Mouse (Mus musculus): ENCODE measurements at regions not wholly inside any gene's neighbourhood (a gene's known extent, or its start where the extent isn't known, plus 50 kb on each side); places are given as distances from the start of the nearest gene placed in this dataset.

DNA sequence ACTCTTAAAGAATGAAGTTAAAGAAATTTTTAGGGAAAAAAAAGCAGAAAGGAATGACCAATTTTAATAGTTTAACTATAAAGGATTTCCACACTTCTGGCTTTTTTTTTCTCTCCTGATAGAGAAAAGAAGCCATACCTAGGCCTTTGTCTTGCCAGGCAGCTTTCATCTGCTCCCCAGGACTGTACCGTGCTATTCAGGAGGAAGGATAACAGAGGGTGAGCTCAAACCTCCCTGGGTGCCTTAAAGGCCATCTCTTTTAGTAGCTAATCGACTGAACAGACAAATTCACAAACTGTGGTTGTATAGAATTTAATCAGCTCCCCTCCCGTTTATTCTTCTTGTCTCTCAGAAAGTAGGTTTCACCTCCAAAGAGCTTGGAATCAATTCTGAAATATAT is 76.1 kb downstream of the Csl start:
- no peak for ATAC-seq (ENCODE audit: borderline replicate concordance, extremely low read depth, low FRiP score, low TSS enrichment)
- no peak overlapping the region for H3K27ac ChIP-seq
- peaks cover 5% of the 10 kb centered on the region; the same call in 1 of the 2 replicates for H3K4me1 ChIP-seq
- no peaks in the 10 kb centered on the region for H3K9me3 ChIP-seq
- H3K27me3 ChIP-seq = no peaks in the 10 kb centered on the region
- no peaks in the 10 kb centered on the region for H3K36me3 ChIP-seq
- H3K9ac ChIP-seq = no peak overlapping the region
- no peak overlapping the region for H3K4me2 ChIP-seq
- WGBS = 52% methylated on average over 3 of the region's 3 CpGs
- H3K4me3 ChIP-seq = no peak overlapping the region

DNA sequence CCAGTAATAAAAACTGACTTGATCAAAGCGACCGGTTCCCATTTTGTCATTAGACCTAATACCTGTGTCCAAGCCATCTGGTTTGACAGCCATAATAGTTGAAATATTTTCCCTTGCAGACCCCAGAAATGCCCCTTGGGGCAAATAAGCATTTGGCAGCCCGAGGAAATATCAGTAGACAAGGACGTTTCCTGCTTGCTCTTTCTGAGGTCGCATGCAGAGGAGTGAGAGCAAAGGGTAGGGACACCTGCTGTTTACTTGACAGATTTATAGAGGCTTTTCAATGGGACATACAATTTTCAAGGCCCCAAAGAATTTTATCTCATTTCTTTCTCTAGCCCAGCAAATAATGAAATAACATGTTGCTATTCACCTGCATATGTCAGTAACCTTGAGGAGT is 73.5 kb downstream of the Csl start:
- ATAC-seq (ENCODE audit: borderline replicate concordance, extremely low read depth, low FRiP score, low TSS enrichment) = no peak
- Histone ChIP-seq H3K4me3 (no peak overlapping the region), H3K4me1 (peaks cover 5% of the 10 kb centered on the region; the same call in 1 of the 2 replicates), H3K36me3 (no peaks in the 10 kb centered on the region), H3K9me3 (no peaks in the 10 kb centered on the region), H3K9ac (no peak overlapping the region), H3K27me3 (no peaks in the 10 kb centered on the region), H3K4me2 (no peak overlapping the region), H3K27ac (no peak overlapping the region)
- 56% methylated on average over 5 of the region's 5 CpGs for WGBS

DNA sequence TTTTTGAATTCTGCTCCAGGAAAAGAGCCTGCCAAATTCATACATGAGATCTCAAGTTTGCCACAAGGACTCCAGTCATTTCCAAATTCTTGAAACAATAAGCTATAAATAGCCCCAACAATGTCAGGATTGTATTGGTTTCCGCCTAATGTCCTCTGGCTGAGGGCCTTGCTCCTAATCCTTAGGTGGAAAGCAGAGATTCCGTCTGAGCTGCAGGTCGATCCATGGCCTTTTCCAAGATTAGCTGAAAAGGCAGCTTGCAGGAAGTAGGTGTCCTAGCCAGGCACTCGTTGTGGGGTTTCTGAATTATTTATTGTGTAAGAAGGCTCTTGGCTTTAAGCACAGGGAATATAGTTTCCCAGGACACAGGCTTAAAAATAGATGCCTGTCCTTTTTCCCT is 72.4 kb downstream of the Csl start:
- Histone ChIP-seq H3K9me3 (no peaks in the 10 kb centered on the region), H3K4me1 (no peaks in the 10 kb centered on the region), H3K4me2 (no peak overlapping the region), H3K27ac (no peak overlapping the region), H3K4me3 (no peak overlapping the region), H3K27me3 (no peaks in the 10 kb centered on the region), H3K36me3 (no peaks in the 10 kb centered on the region), H3K9ac (no peak overlapping the region)
- ATAC-seq (ENCODE audit: borderline replicate concordance, extremely low read depth, low FRiP score, low TSS enrichment) = no peak
- 50% methylated on average over 4 of the region's 4 CpGs for WGBS

DNA sequence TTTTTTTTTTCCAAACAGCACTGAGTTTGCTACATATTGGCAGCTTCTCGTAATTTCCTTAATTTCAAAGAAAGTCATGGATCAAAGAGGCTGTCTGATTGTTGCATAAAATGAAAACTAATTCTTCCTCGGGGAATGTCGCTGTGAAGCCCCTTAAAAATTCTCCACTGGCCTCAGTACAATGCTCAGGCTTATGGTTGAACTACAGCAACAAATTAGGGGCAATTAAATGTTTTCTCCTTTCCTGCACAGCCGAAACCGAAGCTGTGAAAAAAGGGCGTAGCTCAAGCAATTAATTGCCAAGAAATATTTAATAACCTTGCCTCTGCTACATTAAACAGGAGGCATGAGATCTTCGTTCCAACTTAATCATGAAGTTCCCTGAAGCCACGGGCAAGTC is 61.8 kb downstream of the Csl start:
- H3K36me3 ChIP-seq = no peaks in the 10 kb centered on the region
- H3K27me3 ChIP-seq = no peaks in the 10 kb centered on the region
- no peak overlapping the region for H3K4me3 ChIP-seq
- no peaks in the 10 kb centered on the region for H3K9me3 ChIP-seq
- H3K9ac ChIP-seq = no peak overlapping the region
- no peaks in the 10 kb centered on the region for H3K4me1 ChIP-seq
- no peak for ATAC-seq (ENCODE audit: borderline replicate concordance, extremely low read depth, low FRiP score, low TSS enrichment)
- H3K4me2 ChIP-seq = no peak overlapping the region
- 80% methylated on average over 8 of the region's 8 CpGs for WGBS
- H3K27ac ChIP-seq = no peak overlapping the region

DNA sequence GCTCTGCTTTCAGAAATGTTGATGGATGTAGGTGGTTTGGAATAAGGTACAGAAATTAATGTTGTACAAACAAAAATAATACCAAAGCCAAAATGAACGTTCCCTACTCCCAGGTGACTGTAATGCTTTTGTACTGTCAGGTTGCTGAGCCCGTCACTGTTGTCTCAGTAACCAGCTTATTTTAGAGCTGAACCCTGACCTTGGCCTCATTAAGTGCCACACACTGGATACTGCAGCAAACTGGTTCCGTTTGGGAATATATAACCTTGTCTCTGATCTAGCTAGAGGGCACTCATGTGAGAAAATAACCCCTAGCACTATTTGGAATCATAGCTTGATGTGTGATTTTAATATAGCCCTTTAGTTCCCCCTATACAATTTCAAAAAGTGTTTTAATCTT is 60.0 kb downstream of the Csl start:
- no peak overlapping the region for H3K9ac ChIP-seq
- no peak overlapping the region for H3K4me3 ChIP-seq
- H3K27me3 ChIP-seq = no peaks in the 10 kb centered on the region
- H3K9me3 ChIP-seq = no peaks in the 10 kb centered on the region
- no peak overlapping the region for H3K4me2 ChIP-seq
- no peak overlapping the region for H3K27ac ChIP-seq
- no peak for ATAC-seq (ENCODE audit: borderline replicate concordance, extremely low read depth, low FRiP score, low TSS enrichment)
- 32% methylated on average over 3 of the region's 3 CpGs for WGBS
- no peaks in the 10 kb centered on the region for H3K36me3 ChIP-seq
- no peaks in the 10 kb centered on the region for H3K4me1 ChIP-seq

DNA sequence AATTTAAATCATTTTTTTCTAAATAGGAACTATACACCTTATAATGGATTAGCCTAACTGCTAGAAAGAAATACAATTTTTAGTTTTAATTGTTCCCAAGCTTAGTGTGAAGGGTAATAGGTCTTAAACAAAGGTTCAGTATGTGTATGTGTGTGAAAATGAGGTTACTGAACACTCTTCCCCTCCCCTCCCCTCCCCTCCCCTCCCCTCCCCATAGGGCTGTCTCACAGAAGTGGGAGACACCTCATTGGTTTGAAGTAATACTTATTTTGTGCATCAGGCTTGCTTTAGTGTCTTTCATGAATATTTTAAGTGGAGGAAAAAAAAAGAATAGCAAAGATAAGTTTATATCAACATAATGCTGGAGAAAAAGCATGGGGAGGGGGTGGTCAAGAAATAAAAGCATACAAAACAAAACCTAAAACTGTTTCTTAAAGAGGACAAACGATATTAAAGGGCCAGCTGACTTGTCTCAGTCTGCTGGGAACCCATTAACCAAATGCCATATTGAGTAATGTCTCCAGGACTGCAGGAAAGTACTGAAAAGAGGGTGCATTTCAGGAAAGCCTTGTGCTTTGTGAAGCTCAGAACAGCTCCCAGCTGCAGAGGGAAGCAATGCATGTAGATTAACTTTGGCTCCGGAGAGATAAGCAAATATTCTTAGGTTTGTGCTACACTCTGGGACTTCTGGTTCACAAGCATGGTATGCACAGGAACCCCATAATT is 59.2 kb downstream of the Csl start:
- no peaks in the 10 kb centered on the region for H3K9me3 ChIP-seq
- 25% methylated on average over 2 of the region's 2 CpGs for WGBS
- no peak overlapping the region for H3K27ac ChIP-seq
- H3K36me3 ChIP-seq = no peaks in the 10 kb centered on the region
- H3K4me3 ChIP-seq = no peak overlapping the region
- H3K4me2 ChIP-seq = no peak overlapping the region
- H3K27me3 ChIP-seq = no peaks in the 10 kb centered on the region
- H3K9ac ChIP-seq = no peak overlapping the region
- ATAC-seq (ENCODE audit: borderline replicate concordance, extremely low read depth, low FRiP score, low TSS enrichment) = no peak
- H3K4me1 ChIP-seq = no peaks in the 10 kb centered on the region

Measured in lung, embryonic 15.5 days (tissue).